Mouse (Mus musculus) kidney, embryonic 14.5 days (tissue): Measurements from ENCODE around the gene Map2k5. TPM values are rescaled to one million over a fixed set of nuclear protein-coding genes. Genes with fewer than 3 reads are reported as not detected.
A peak's percentile ranks its signal among the peaks of the same experiment; 100 is the strongest.

ENCODE experiments used
- ATAC-seq: fragments of 200-750 bp; cut with Nextera tagmentation; 2 replicates; pipeline ENCODE4 v1.8.0; 2017; ENCODE audit warnings: moderate number of reproducible peaks, mild to moderate bottlenecking, moderate TSS enrichment, moderate library complexity; ENCODE audit not compliant: low FRiP score, low TSS enrichment
- H3K27ac ChIP-seq: fragments of 300-500 bp; sonication (generic); 2 replicates; pipeline ENCODE4 v1.5.1; 2014; ENCODE audit warnings: low read depth, mild to moderate bottlenecking, low read length, moderate library complexity, mixed read lengths
- H3K27me3 ChIP-seq: fragments of 300-500 bp; sonication (generic); 2 replicates; pipeline ENCODE4 v1.6.1; 2014; ENCODE audit warnings: mild to moderate bottlenecking, low read length; ENCODE audit not compliant: control insufficient read depth, insufficient read depth
- H3K36me3 ChIP-seq: fragments of 300-500 bp; sonication (generic); 2 replicates; pipeline ENCODE4 v1.6.1; 2014; ENCODE audit warnings: low read length, mixed read lengths; ENCODE audit not compliant: control insufficient read depth, insufficient read depth
- H3K4me1 ChIP-seq: fragments of 300-500 bp; sonication (generic); 2 replicates; pipeline ENCODE4 v1.6.1; 2014; ENCODE audit warnings: low read length, mixed read lengths; ENCODE audit not compliant: control insufficient read depth, insufficient read depth
- H3K4me2 ChIP-seq: fragments of 300-500 bp; sonication (generic); replicated peaks from 2 replicates; pipeline ENCODE4 v1.6.1; 2014; ENCODE audit warnings: low read depth, mild to moderate bottlenecking, low read length
- H3K4me3 ChIP-seq: fragments of 300-500 bp; sonication (generic); 2 replicates; pipeline ENCODE4 v1.5.1; 2014; ENCODE audit warnings: mild to moderate bottlenecking, low read length
- H3K9ac ChIP-seq: fragments of 300-500 bp; sonication (generic); 2 replicates; pipeline ENCODE4 v1.6.1; 2014; ENCODE audit warnings: low read depth, mild to moderate bottlenecking, low read length, moderate library complexity
- H3K9me3 ChIP-seq: fragments of 300-500 bp; sonication (generic); 2 replicates; pipeline ENCODE4 v1.6.1; 2016; ENCODE audit warnings: low read length; ENCODE audit not compliant: control insufficient read depth
- WGBS: fragments of 180-500 bp; shearing (Covaris S2); extraction: QIAGEN DNeasy Blood & Tissue Kit; methylation state at CpG from one replicate; pipeline ENCODE4 v1.1.7; 2014; 5-methylcytosine and 5-hydroxymethylcytosine counted together
- polyA plus RNA-seq: library from polyadenylated mRNA; unstranded; fragments of >200 nt; fragmentation: Nextera tagmentation; extraction: Ambion mirVana; gene quantifications from 2 replicates; pipeline ENCODE4 v1.2.1, GENCODE M21; 2014

Gene Map2k5
- polyA plus RNA-seq, 1 experiment from 2014 or later = 40.3 TPM

DNA sequence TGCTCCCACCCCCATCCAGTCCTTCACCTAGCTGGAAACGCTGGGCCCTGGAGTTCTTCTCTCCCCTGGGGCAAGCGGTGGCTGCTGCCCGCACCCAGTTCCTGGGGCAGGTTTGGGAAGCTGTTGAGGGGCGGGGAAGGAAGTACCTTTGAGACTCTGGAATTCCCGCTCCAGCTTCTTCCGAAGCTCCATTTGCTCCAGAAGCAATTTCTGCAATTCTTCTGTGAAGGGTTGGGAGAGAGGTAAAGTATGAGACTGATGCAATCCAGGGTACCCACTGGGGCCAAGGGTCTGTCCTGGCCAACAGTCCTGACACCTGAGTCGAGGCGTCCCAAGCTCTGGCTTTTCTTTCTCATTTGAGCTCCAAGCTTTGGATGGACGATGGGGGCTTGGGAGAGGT lies 237.5 kb downstream of the Map2k5 start:
- Histone ChIP-seq H3K27me3 (peaks cover 100% of the 10 kb centered on the region), H3K9me3 (no peaks in the 10 kb centered on the region), H3K4me2 (no peak overlapping the region), H3K9ac (no peak overlapping the region), H3K27ac (no peak overlapping the region), H3K4me1 (peaks cover 15% of the 10 kb centered on the region), H3K36me3 (no peaks in the 10 kb centered on the region), H3K4me3 (no peak overlapping the region)
- WGBS = 1% methylated on average over 9 of the region's 9 CpGs
- ATAC-seq = no peak

DNA sequence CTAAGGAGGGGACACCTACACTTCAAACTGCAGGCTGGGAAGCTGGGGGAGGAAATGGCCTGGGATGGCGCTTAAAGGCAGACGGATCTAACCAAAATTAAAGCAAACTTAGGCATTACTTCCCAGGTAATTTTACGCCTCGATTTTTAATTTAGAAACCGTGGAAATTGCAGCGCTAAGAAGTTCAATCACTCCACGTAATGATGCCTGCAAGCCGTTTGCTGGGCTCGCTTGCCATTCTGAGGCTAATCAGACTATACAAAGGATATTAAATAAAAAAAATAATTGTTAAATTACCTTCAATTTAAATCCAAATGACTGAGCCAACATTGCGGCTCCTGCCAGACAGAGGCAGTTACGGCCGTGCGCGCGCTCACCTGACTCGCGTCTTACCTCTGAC lies 238.0 kb downstream of the Map2k5 start:
- H3K9me3 ChIP-seq = no peaks in the 10 kb centered on the region
- H3K36me3 ChIP-seq = no peaks in the 10 kb centered on the region
- H3K4me1 ChIP-seq = peaks cover 15% of the 10 kb centered on the region
- H3K4me3 ChIP-seq = no peak overlapping the region
- no peak overlapping the region for H3K27ac ChIP-seq
- H3K4me2 ChIP-seq = no peak overlapping the region
- ATAC-seq = no peak
- H3K27me3 ChIP-seq = peaks cover 100% of the 10 kb centered on the region
- WGBS = 3% methylated on average over 17 of the region's 17 CpGs
- H3K9ac ChIP-seq = no peak overlapping the region

DNA sequence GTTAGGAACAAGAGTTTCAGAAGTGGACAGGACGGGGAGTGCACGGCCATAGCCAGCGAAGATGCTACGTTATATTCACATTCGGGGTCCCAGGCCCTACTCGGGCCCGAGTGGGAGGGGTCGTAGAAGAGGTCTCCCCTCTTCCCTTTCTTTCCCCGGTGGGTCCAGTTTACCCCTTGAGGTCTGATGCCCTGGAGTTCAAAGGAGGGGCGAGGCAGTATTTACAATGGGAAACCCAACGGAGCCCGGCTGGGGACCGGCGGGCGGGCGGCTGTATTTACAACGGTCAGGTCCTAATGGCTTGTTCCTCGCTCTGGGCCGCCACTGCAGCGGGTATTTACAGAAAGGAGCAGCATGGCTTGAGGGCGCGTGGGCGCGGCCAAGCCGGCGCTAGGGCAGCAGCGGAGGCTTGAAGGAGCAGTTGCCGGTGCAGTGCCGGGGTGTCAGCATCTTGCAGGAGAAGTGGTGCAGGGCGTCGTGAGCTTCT lies 239.2 kb downstream of the Map2k5 start:
- H3K27ac ChIP-seq = no peak overlapping the region
- no peak overlapping the region for H3K9ac ChIP-seq
- peak overlapping the region; percentile 36 for H3K4me2 ChIP-seq
- 2% methylated on average over 31 of the region's 31 CpGs for WGBS
- H3K4me1 ChIP-seq = peaks cover 20% of the 10 kb centered on the region
- peak overlapping the region; percentile 25 for H3K4me3 ChIP-seq
- peaks cover 100% of the 10 kb centered on the region for H3K27me3 ChIP-seq
- H3K9me3 ChIP-seq = no peaks in the 10 kb centered on the region
- H3K36me3 ChIP-seq = no peaks in the 10 kb centered on the region
- 0 out of 2 replicates have a peak, but pooled peaks have one; percentile 8 for ATAC-seq

DNA sequence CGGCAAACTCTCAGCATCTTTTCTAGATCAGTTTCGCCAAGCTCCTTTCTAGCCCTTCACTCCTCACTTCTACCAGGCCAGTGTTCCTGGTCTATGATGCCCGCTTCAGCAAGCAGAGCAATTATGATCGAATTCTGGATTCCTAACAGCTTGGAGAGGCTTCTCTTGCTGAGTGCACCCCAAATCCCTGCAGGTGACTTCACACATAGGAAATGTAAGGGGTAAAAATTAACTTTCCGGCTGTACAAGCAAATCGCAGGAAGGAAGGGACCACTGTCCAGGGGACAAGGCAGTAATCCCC lies 240.1 kb downstream of the Map2k5 start:
- no peak for ATAC-seq
- 3% methylated on average over 6 of the region's 6 CpGs for WGBS
- H3K4me2 ChIP-seq = no peak overlapping the region
- no peak overlapping the region for H3K4me3 ChIP-seq
- H3K4me1 ChIP-seq = peaks cover 21% of the 10 kb centered on the region
- peaks cover 93% of the 10 kb centered on the region for H3K27me3 ChIP-seq
- no peak overlapping the region for H3K9ac ChIP-seq
- no peaks in the 10 kb centered on the region for H3K9me3 ChIP-seq
- H3K27ac ChIP-seq = no peak overlapping the region
- H3K36me3 ChIP-seq = no peaks in the 10 kb centered on the region

DNA sequence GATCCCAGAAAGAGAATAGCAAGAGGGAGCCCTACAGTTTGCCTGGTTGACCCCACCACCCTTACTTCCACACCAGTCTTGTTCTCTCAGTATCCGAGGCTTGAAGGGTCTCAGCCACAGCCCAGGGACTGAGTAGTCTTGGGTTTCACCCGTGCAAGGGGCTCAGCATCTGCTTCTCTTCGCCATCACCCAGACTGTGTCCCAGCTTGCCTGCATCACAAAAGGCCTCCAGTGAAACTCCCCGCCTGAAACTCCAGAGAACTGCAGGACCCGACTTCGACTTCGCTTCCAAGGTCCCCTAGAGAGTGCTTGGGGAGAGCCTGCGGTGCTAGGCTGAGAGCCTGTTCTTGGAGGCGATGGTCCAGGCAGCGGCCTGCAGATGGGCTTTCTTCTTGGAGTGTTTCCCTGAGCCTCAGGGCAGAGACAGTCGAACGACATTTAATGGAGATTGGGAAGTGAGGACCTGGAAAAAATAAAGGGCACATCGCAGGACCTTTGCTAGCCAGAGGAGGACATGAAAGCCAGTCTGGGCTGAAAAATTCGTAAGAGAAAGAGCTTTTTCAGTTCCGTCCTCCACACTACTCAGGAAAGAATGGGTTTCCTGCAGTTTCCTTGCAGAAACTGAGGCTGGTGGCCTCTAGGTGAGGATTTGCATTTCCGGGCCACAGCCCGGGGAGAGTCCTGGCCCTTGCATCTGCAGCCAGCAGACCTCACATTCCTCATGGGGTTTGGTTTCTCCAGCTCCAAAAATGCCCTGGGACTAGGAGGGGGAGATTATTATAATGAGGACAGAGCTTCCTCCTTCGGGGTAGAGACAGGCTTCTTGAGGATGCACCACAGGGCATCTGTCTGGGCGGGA lies 240.7 kb downstream of the Map2k5 start:
- WGBS = 3% methylated on average over 19 of the region's 19 CpGs
- peaks cover 21% of the 10 kb centered on the region for H3K4me1 ChIP-seq
- ATAC-seq = no peak
- H3K4me2 ChIP-seq = no peak overlapping the region
- no peaks in the 10 kb centered on the region for H3K9me3 ChIP-seq
- H3K27me3 ChIP-seq = peaks cover 87% of the 10 kb centered on the region
- no peak overlapping the region for H3K9ac ChIP-seq
- H3K36me3 ChIP-seq = no peaks in the 10 kb centered on the region
- no peak overlapping the region for H3K4me3 ChIP-seq
- no peak overlapping the region for H3K27ac ChIP-seq

DNA sequence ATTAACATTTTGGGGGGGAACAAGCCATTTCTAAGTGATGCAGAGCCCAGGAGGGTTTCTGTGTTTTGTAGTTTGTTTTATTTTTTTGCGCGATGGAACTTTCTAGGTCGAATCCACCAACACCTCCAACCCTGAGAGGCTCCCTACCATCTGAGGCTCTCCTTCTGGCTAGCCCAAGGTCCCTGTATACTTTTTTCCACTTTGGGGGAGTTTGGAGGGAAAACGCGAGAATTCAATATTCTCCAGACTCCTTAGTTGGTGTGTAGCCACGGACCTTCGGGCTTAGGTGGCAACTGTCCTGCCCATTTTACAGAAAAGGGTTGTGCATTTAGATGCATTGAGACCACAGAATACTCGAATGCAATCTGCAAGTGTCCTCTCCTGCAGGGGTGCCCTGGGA lies 241.5 kb downstream of the Map2k5 start:
- Histone ChIP-seq H3K4me3 (no peak overlapping the region), H3K4me1 (peaks cover 21% of the 10 kb centered on the region), H3K9ac (no peak overlapping the region), H3K36me3 (no peaks in the 10 kb centered on the region), H3K4me2 (no peak overlapping the region), H3K27me3 (peaks cover 79% of the 10 kb centered on the region), H3K9me3 (no peaks in the 10 kb centered on the region), H3K27ac (no peak overlapping the region)
- 5% methylated on average over 8 of the region's 8 CpGs for WGBS
- no peak for ATAC-seq

DNA sequence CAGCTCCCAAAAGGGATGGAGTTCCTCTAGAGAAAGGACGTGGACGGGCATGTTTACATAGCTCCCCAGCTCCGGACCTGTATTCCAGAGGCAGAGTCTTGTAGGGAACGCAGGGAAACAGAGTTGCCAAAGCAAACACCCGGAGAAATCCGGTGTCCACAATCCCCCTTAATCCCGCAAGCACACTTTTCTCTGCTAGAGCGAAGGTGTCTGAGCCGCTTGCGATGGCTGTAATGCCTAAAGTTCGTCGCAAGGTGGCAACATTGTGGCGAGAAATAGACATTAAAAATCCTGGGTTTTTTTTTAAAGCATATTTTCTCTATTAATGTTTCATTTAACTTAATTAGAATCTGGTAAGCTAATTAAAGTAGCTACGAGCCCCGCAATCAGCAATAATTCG lies 241.9 kb downstream of the Map2k5 start:
- peak overlapping the region; percentile 45 for H3K4me2 ChIP-seq
- no peak for ATAC-seq
- peak overlapping the region; percentile 30; the same call in 1 of the 2 replicates for H3K4me3 ChIP-seq
- H3K4me1 ChIP-seq = peaks cover 21% of the 10 kb centered on the region
- no peaks in the 10 kb centered on the region for H3K9me3 ChIP-seq
- H3K9ac ChIP-seq = no peak overlapping the region
- peaks cover 75% of the 10 kb centered on the region for H3K27me3 ChIP-seq
- H3K27ac ChIP-seq = no peak overlapping the region
- H3K36me3 ChIP-seq = no peaks in the 10 kb centered on the region
- under 1% methylated on average over 16 of the region's 16 CpGs for WGBS

DNA sequence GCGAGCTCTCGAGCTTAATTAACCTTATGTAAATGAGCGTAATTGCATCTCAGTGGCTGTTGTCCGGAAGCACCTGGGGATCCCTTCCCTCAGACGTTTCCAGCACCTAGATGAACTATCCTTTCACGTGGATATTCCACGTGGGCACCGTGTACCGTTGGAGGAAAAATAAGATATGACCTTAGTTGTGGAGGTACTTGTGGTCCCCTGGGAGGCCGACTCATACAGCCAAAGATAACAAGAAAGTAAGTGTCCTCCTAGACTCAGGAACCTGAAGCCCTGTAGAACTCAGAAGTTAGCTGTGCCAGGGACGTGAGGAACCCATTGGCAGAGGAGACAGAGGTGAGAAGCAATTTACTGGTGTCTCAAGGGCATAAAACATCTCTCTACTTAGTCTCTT lies 242.3 kb downstream of the Map2k5 start:
- peaks cover 21% of the 10 kb centered on the region for H3K4me1 ChIP-seq
- H3K36me3 ChIP-seq = no peaks in the 10 kb centered on the region
- H3K9me3 ChIP-seq = no peaks in the 10 kb centered on the region
- no peak overlapping the region for H3K27ac ChIP-seq
- H3K4me2 ChIP-seq = peak overlapping the region; percentile 45
- H3K27me3 ChIP-seq = peaks cover 71% of the 10 kb centered on the region
- ATAC-seq = no peak
- H3K4me3 ChIP-seq = peak overlapping the region; percentile 30; the same call in 1 of the 2 replicates
- WGBS = 3% methylated on average over 11 of the region's 11 CpGs
- H3K9ac ChIP-seq = no peak overlapping the region

DNA sequence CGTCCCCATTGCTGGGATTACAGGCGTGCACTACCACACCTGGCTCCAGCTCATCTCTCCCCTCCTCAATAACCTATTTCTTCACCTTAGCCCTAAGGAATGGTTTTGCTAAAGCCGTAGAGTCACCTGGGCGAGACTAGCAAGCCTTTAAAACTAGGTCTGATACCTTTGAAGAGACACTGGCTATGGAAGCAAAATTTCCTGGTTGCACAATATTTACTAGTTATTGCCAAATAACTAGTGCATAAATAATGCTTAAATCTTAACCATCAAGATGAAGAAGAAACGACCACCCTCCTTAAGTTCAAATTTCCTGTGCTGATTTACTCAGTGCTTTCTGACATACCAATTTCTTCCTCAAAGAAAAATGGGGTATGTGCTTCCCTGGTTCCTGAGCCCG lies 244.0 kb downstream of the Map2k5 start:
- H3K27me3 ChIP-seq = peaks cover 54% of the 10 kb centered on the region
- WGBS = 13% methylated on average over 6 of the region's 6 CpGs
- H3K9ac ChIP-seq = peak overlapping the region; percentile 40; the same call in 1 of the 2 replicates

More for the DNA sequence above, 244.0 kb downstream of the Map2k5 start:
- Histone ChIP-seq H3K4me2 (peak overlapping the region; percentile 67), H3K36me3 (no peaks in the 10 kb centered on the region), H3K27ac (no peak overlapping the region), H3K4me1 (peaks cover 16% of the 10 kb centered on the region), H3K4me3 (peak overlapping the region; percentile 68), H3K9me3 (no peaks in the 10 kb centered on the region)
- ATAC-seq = no peak
